Mouse (Mus musculus): Measurements from ENCODE around the gene Igfbp2. TPM values are rescaled to one million over a fixed set of nuclear protein-coding genes. Genes with fewer than 3 reads are reported as not detected.

Gene Igfbp2
- polyA plus RNA-seq (2012; rRNA removed): 308 and 450 TPM in 2 replicates

DNA sequence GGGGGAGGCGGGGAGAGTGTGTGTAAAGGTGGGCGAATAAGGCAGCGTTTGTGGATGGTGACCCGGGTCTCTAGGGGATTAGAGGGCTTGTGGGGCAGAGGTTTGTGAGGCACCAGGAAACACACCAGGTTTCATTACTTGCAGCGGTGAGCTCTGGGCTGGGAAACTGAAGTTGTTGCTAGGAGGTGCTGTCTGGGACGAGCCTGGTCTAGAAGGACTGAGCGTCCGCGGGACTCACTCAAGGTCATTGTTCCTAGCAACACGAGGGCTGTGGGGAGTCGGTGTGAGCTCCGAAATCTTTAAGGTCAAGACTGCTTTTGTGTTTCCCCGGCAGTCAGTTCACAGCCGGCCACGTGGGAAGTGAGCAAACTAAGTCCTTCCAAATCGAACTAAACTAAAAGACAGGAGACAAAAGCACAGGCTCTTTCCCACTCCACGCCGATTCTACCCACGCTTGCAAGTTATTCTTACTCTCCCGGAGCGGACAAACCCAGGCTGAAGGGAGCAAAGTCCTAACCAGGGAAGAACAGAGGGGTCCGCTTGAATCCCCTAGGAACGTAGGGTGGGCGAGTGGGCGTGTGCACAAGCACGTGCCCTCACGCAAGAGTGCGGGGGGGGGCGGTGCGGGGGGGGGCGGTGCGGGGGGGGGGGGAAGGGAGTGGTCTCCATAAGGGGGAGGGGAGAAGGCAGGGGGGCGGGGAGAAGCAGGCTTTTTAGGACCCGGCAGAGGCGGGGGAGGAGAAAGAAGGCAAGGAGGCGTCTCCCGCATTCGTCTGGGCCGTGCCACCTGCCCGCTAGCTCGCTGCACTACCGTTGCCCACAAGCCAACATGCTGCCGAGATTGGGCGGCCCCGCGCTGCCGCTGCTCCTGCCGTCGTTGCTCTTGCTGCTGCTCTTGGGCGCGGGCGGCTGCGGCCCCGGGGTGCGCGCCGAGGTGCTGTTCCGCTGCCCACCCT lies at the start of gene Igfbp2:
Gene Igfbp2, plus strand, starts transcription at position 753 of the 956 bp plus-strand sequence.
- WGBS: 6% methylated on average over 51 of the region's 58 CpGs
- Histone ChIP-seq H3K4me1 (ENCODE audit: control insufficient read depth, insufficient read depth, low read length) (no peaks in the 10 kb centered on the region), H3K4me3 (replicated peaks; ENCODE audit: extremely low read depth, low read depth, low read length) (peak within 1 kb of the TSS; percentile 20)
- TF ChIP-seq CTCF (IDR thresholded peaks at IDR 0.05; ENCODE audit: insufficient read depth, low read length): no peak
- no peak for TF ChIP-seq POLR2A (IDR thresholded peaks at IDR 0.05; ENCODE audit: borderline replicate concordance, extremely low read depth, low read depth, low read length)
- DNase-seq: peak; percentile 8

DNA sequence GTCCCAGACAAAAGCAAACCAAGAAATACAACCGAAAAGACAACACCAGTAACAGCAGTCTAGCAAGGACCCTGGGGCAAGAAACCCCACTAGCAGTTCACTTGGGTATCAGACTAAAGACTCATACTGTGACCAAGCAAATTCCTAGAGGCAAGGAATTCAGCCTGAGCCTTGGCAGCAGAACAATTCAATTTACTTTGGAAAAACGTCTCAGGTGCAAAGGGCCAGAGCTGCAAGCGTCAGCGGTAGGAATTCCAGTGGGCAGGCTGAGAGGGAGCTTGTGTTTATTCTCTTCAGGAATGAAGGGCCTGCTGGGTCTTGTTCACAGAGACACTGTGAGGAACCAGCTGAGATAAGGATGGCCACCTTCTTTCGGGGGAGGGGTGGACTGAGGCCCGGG lies 45.5 kb upstream of the Igfbp2 start:
- no peak overlapping the region for H3K4me3 ChIP-seq (replicated peaks; ENCODE audit: extremely low read depth, low read depth, low read length)
- no peaks in the 10 kb centered on the region for H3K4me1 ChIP-seq (ENCODE audit: control insufficient read depth, insufficient read depth, low read length)
- DNase-seq: peak; percentile 16
- TF ChIP-seq CTCF (IDR thresholded peaks at IDR 0.05; ENCODE audit: insufficient read depth, low read length) (no peak), POLR2A (IDR thresholded peaks at IDR 0.05; ENCODE audit: borderline replicate concordance, extremely low read depth, low read depth, low read length) (no peak)
- WGBS: 36% methylated on average over 6 of the region's 6 CpGs

DNA sequence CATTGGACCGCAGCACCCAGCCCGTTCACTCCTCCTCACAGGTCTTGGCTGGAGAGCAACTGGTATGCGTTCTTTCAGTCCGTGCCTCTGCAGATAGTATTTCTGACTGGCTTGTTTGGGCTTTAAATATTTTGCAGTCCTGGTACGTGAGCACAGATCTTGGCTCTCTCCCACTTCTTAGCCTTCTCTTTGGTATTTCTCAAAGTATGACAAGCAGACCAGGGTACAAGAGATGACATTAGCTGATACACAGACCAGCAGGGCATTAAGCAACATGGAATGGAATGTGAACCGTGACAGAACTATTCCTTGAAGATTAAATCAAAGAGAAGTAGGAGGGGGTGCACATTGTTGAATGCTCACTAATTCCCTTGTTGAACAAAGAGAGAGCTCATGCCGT lies 43.6 kb upstream of the Igfbp2 start:
- 43% methylated on average over 7 of the region's 7 CpGs for WGBS
- no peak for DNase-seq

DNA sequence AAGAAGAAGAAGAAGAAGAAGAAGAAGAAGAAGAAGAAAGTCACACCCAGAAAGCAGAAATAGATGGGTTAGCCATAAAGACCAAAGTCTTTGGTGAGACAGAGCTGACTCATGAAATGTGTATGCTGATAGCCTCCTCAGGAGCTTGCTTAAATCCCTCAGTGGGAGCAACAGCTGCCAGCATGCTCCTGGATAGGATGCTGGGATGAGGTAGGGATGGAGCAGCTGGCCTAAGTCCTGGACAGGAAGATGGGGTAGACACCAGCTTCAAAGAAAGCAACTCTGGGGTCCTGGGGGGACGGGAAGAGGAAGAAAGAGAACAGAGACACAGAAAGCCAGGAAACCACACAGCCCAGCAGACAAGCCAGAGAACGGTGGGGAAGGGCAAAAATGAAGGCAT lies 41.0 kb upstream of the Igfbp2 start:
- no peak overlapping the region for H3K4me3 ChIP-seq (replicated peaks; ENCODE audit: extremely low read depth, low read depth, low read length)
- WGBS: 37% methylated on average over 2 of the region's 2 CpGs
- TF ChIP-seq CTCF (IDR thresholded peaks at IDR 0.05; ENCODE audit: insufficient read depth, low read length) (no peak), POLR2A (IDR thresholded peaks at IDR 0.05; ENCODE audit: borderline replicate concordance, extremely low read depth, low read depth, low read length) (no peak)
- H3K4me1 ChIP-seq (ENCODE audit: control insufficient read depth, insufficient read depth, low read length): no peaks in the 10 kb centered on the region
- DNase-seq: no peak

More for the DNA sequence above, 43.6 kb upstream of the Igfbp2 start:
- TF ChIP-seq POLR2A (IDR thresholded peaks at IDR 0.05; ENCODE audit: borderline replicate concordance, extremely low read depth, low read depth, low read length): no peak
- no peak for TF ChIP-seq CTCF (IDR thresholded peaks at IDR 0.05; ENCODE audit: insufficient read depth, low read length)
- Histone ChIP-seq H3K4me3 (replicated peaks; ENCODE audit: extremely low read depth, low read depth, low read length) (no peak overlapping the region), H3K4me1 (ENCODE audit: control insufficient read depth, insufficient read depth, low read length) (no peaks in the 10 kb centered on the region)

DNA sequence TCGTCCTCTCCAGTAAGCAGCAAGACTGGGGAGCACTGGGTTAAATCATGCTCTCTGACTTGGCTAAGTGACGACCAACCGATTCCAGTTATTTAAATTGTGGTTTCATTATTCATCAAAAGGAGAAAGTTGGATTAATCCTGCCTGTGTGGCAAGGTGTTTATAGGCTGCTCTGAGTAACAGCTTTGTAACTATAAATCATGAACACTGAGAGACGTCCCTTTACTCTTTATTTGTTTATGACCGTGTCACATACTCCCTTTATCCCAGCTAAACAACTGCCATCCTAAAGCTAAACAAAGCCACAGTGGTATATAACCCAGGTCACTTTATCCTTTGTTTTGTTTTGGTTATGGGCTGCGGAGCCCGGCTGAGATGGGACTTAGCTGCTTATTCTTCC lies 40.3 kb upstream of the Igfbp2 start:
- Histone ChIP-seq H3K4me1 (ENCODE audit: control insufficient read depth, insufficient read depth, low read length) (no peaks in the 10 kb centered on the region), H3K4me3 (replicated peaks; ENCODE audit: extremely low read depth, low read depth, low read length) (no peak overlapping the region)
- DNase-seq: no peak
- 23% methylated on average over 7 of the region's 7 CpGs for WGBS
- TF ChIP-seq CTCF (IDR thresholded peaks at IDR 0.05; ENCODE audit: insufficient read depth, low read length): no peak
- TF ChIP-seq POLR2A (IDR thresholded peaks at IDR 0.05; ENCODE audit: borderline replicate concordance, extremely low read depth, low read depth, low read length): no peak

DNA sequence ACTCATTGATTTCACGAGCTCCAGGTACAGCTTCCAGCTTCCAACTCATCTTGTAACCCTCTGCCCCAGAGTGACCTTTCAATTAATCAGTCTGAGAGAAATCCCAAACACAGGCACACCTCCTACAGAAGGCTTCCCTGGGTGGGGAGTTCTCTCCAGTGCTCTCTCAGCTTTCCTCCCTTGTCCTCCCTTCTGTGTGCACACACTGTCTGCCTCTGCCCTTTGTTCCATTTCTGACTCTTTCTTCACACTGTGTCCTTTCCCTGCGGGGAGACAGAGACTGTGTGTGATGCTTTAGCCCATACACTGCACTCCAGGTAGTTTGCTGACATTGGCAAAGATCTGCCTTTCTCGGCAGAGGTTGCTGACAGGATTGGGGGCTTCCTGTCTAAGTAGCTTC lies 33.6 kb upstream of the Igfbp2 start:
- WGBS: 35% methylated on average over 3 of the region's 3 CpGs
- no peak for TF ChIP-seq POLR2A (IDR thresholded peaks at IDR 0.05; ENCODE audit: borderline replicate concordance, extremely low read depth, low read depth, low read length)
- TF ChIP-seq CTCF (IDR thresholded peaks at IDR 0.05; ENCODE audit: insufficient read depth, low read length): no peak
- H3K4me3 ChIP-seq (replicated peaks; ENCODE audit: extremely low read depth, low read depth, low read length): no peak overlapping the region
- no peak for DNase-seq
- H3K4me1 ChIP-seq (ENCODE audit: control insufficient read depth, insufficient read depth, low read length): no peaks in the 10 kb centered on the region

DNA sequence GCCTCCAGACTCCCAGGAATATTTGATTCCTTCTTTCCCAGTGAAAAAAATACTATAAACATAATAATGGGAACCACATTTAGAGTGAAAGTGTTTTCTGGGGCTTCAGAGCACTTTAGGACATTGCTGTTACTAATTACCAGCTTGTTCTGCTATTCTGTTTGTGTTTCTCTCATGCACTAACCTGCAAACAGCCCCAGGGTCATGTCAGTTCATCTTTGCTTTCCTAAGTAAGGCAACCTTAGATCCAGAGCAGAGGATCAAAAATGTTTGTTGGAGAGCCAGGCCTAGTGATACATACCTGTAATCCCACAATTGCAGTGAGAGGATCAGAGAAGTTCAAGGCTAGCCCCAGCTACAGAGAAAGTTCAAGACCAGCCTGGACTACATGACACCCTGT lies 32.6 kb upstream of the Igfbp2 start:
- H3K4me3 ChIP-seq (replicated peaks; ENCODE audit: extremely low read depth, low read depth, low read length): no peak overlapping the region
- no peaks in the 10 kb centered on the region for H3K4me1 ChIP-seq (ENCODE audit: control insufficient read depth, insufficient read depth, low read length)
- no peak for TF ChIP-seq POLR2A (IDR thresholded peaks at IDR 0.05; ENCODE audit: borderline replicate concordance, extremely low read depth, low read depth, low read length)
- TF ChIP-seq CTCF (IDR thresholded peaks at IDR 0.05; ENCODE audit: insufficient read depth, low read length): no peak
- no peak for DNase-seq

DNA sequence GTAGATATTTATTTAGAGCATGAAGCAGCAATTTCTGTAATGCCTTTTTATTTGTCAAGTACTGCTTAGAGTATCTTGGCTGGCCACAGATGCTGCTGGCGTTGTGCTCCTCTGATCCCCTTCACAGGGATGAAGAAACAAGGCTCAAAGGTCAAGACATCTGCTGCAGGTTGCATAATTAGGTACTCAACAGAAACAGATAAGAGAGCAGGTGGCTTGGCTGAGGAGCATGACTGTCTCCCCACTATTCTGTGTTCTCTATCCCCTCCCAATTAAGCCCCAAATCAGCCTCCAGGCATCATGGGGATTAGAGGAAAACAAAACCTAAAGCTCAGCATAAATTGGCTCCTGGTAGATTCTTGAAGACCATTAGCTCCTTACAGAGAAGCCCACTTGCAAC lies 32.0 kb upstream of the Igfbp2 start:
- no peaks in the 10 kb centered on the region for H3K4me1 ChIP-seq (ENCODE audit: control insufficient read depth, insufficient read depth, low read length)
- TF ChIP-seq CTCF (IDR thresholded peaks at IDR 0.05; ENCODE audit: insufficient read depth, low read length) (no peak), POLR2A (IDR thresholded peaks at IDR 0.05; ENCODE audit: borderline replicate concordance, extremely low read depth, low read depth, low read length) (no peak)
- no peak for DNase-seq
- 42% methylated on average over 1 of the region's 1 CpGs for WGBS
- H3K4me3 ChIP-seq (replicated peaks; ENCODE audit: extremely low read depth, low read depth, low read length): no peak overlapping the region

DNA sequence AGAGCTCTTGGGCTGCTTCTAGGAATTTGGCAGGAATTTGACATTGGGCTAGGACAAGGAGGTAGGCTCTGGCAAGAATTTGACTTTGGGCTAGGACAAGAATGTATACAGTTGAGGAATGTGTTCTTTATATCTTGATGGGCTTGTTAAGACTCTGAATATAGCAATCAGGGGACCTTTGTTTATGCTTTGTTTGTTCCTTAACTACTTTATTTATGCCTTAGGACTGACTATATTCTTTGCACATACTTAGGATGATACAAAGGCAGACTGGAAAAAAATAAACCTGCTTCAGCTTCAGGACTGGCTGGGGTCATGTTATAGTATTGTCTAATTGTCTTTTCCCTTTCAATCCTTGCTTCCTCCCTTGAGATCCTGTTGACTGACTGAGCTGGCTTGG lies 31.1 kb upstream of the Igfbp2 start:
- Histone ChIP-seq H3K4me3 (replicated peaks; ENCODE audit: extremely low read depth, low read depth, low read length) (no peak overlapping the region), H3K4me1 (ENCODE audit: control insufficient read depth, insufficient read depth, low read length) (no peaks in the 10 kb centered on the region)
- TF ChIP-seq POLR2A (IDR thresholded peaks at IDR 0.05; ENCODE audit: borderline replicate concordance, extremely low read depth, low read depth, low read length): no peak
- no peak for TF ChIP-seq CTCF (IDR thresholded peaks at IDR 0.05; ENCODE audit: insufficient read depth, low read length)
- DNase-seq: no peak

DNA sequence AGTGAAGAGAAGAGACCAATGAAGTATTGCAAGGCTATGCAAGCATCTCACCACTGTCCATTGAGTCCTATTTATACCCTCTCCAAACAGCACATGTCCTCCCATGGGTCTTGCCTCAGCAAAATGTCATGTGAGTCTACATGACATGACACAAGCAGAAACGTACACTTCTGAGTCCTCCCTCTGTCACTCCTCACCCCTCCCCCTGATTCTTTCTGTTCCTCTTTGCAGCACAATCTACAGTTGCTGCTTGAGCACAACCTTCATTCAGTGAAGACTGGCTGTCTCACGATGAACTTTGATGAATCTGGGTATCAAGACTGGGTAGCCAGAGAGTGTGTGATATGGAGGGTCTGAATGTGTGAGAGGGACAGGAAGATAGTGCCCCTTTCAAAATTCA lies 28.2 kb upstream of the Igfbp2 start:
- no peaks in the 10 kb centered on the region for H3K4me1 ChIP-seq (ENCODE audit: control insufficient read depth, insufficient read depth, low read length)
- 62% methylated on average over 2 of the region's 2 CpGs for WGBS

More for the DNA sequence above, 28.2 kb upstream of the Igfbp2 start:
- H3K4me3 ChIP-seq (replicated peaks; ENCODE audit: extremely low read depth, low read depth, low read length): no peak overlapping the region
- TF ChIP-seq POLR2A (IDR thresholded peaks at IDR 0.05; ENCODE audit: borderline replicate concordance, extremely low read depth, low read depth, low read length) (no peak), CTCF (IDR thresholded peaks at IDR 0.05; ENCODE audit: insufficient read depth, low read length) (no peak)
- no peak for DNase-seq

All from lung, adult 2 months (tissue).